Mouse (Mus musculus) MEL (cell line): ENCODE data around the gene Ptpn20. TPM values are rescaled to one million over a fixed set of nuclear protein-coding genes. Genes with fewer than 3 reads are reported as not detected.

Experiments
- DNase-seq: peaks from one replicate; pipeline ENCODE4 v3.0.0; 2011; ENCODE audit warnings: low read depth, low spot score
- H3K27ac ChIP-seq: 2 replicates; pipeline ENCODE4 v1.5.1; 2012; ENCODE audit warnings: low read depth, mild to moderate bottlenecking, control low read depth, low read length, moderate library complexity; ENCODE audit not compliant: control insufficient read depth
- H3K27me3 ChIP-seq, 2 experiments: fragments of 150-350 bp in 1 of 2; sonication (generic) in 1 of 2; 2 replicates each; pipeline ENCODE4 v1.6.1; 2012; ENCODE audit warnings: low read length in 2 of 2, mild to moderate bottlenecking in 2 of 2, improper control_type of control experiment in 1 of 2, moderate library complexity in 1 of 2; ENCODE audit not compliant: insufficient read depth in 2 of 2, control insufficient read depth in 1 of 2
- H3K36me3 ChIP-seq, 2 experiments: 2 replicates each; pipeline ENCODE4 v1.6.1; 2012 to 2014; ENCODE audit warnings: low read length in 2 of 2, improper control_type of control experiment in 1 of 2, inconsistent platforms in 1 of 2, mild to moderate bottlenecking in 1 of 2; ENCODE audit not compliant: insufficient read depth in 2 of 2, control insufficient read depth in 1 of 2
- H3K4me1 ChIP-seq, 2 experiments: fragments of 150-350 bp in 1 of 2; sonication (generic) in 1 of 2; 2 replicates each; pipeline ENCODE4 v1.6.1; 2012; ENCODE audit warnings: low read length in 2 of 2, improper control_type of control experiment in 1 of 2, mild to moderate bottlenecking in 1 of 2; ENCODE audit not compliant: insufficient read depth in 2 of 2, control insufficient read depth in 1 of 2
- H3K4me3 ChIP-seq, 2 experiments: fragments of 150-350 bp in 1 of 2; sonication (generic) in 1 of 2; 2 replicates each; pipeline ENCODE4 v1.5.1; 2012; ENCODE audit warnings: low read depth in 2 of 2, low read length in 2 of 2, mild to moderate bottlenecking in 2 of 2, moderate library complexity in 2 of 2, control low read depth in 1 of 2, improper control_type of control experiment in 1 of 2; ENCODE audit not compliant: control insufficient read depth in 1 of 2, insufficient read depth in 1 of 2
- H3K79me2 ChIP-seq: 2 replicates; pipeline ENCODE4 v1.6.1; 2012; ENCODE audit warnings: mild to moderate bottlenecking, low read length, moderate library complexity; ENCODE audit not compliant: control insufficient read depth, poor library complexity, insufficient read depth
- H3K9ac ChIP-seq: 2 replicates; pipeline ENCODE4 v1.6.1; 2012; ENCODE audit warnings: low read depth, mild to moderate bottlenecking, control low read depth, low read length, moderate library complexity; ENCODE audit not compliant: control insufficient read depth, poor library complexity, severe bottlenecking
- H3K9me3 ChIP-seq: fragments of 150-350 bp; sonication (generic); replicated peaks from 2 replicates; pipeline ENCODE4 v1.6.1; 2012; ENCODE audit warnings: mild to moderate bottlenecking, low read length, improper control_type of control experiment, moderate library complexity; ENCODE audit not compliant: insufficient read depth
- CTCF ChIP-seq, 3 experiments: IDR thresholded peaks in 2 of 3; conservative IDR thresholded peaks in 1 of 3; 2 replicates each; pipeline ENCODE4 v1.5.1; 2011 to 2012; ENCODE audit warnings: low read length in 3 of 3, low read depth in 2 of 3, mild to moderate bottlenecking in 2 of 3, improper control_type of control experiment in 1 of 3, inconsistent platforms in 1 of 3, mixed read lengths in 1 of 3, moderate library complexity in 1 of 3; ENCODE audit not compliant: control insufficient read depth in 1 of 3, insufficient read depth in 1 of 3, poor library complexity in 1 of 3, severe bottlenecking in 1 of 3
- EP300 ChIP-seq, 2 experiments: IDR thresholded peaks; 2 replicates each; pipeline ENCODE4 v1.6.1; 2011; ENCODE audit warnings: improper control_type of control experiment in 2 of 2, low read length in 2 of 2, low read depth in 1 of 2, mild to moderate bottlenecking in 1 of 2
- GABPA ChIP-seq: IDR thresholded peaks from 2 replicates; pipeline ENCODE4 v1.6.1; 2012; ENCODE audit warnings: low read depth, mild to moderate bottlenecking, inconsistent platforms, low read length, improper control_type of control experiment, moderate library complexity
- KAT2A ChIP-seq: conservative IDR thresholded peaks from 2 replicates; pipeline ENCODE4 v1.6.1; 2012; ENCODE audit warnings: low read depth, low read length, improper control_type of control experiment, inconsistent platforms
- MEF2A ChIP-seq: IDR thresholded peaks from 2 replicates; pipeline ENCODE4 v1.6.1; 2014; ENCODE audit warnings: low read depth, mild to moderate bottlenecking, inconsistent platforms, low read length, improper control_type of control experiment; ENCODE audit not compliant: poor library complexity, insufficient replicate concordance, severe bottlenecking; ENCODE audit errors: extremely low read depth
- MYC ChIP-seq: IDR thresholded peaks from 2 replicates; pipeline ENCODE4 v1.6.1; 2011; ENCODE audit warnings: low read depth, mild to moderate bottlenecking, low read length, improper control_type of control experiment, moderate library complexity
- POLR2A ChIP-seq, 2 experiments: IDR thresholded peaks; 2 replicates each; pipeline ENCODE4 v1.6.1; 2011 to 2012; ENCODE audit warnings: low read length in 2 of 2, mild to moderate bottlenecking in 2 of 2, control low read depth in 1 of 2, improper control_type of control experiment in 1 of 2, low read depth in 1 of 2, moderate library complexity in 1 of 2; ENCODE audit not compliant: control insufficient read depth in 1 of 2, insufficient read depth in 1 of 2, poor library complexity in 1 of 2
- RAD21 ChIP-seq: IDR thresholded peaks from 2 replicates; pipeline ENCODE4 v1.6.1; 2011; ENCODE audit warnings: mild to moderate bottlenecking, low read depth, low read length, improper control_type of control experiment
- SMC3 ChIP-seq: IDR thresholded peaks from 2 replicates; pipeline ENCODE4 v1.6.1; 2011; ENCODE audit warnings: low read depth, low read length, improper control_type of control experiment
- ZC3H11A ChIP-seq: IDR thresholded peaks from 2 replicates; pipeline ENCODE4 v1.6.1; 2012; ENCODE audit warnings: low read depth, mild to moderate bottlenecking, inconsistent platforms, low read length, improper control_type of control experiment
- ZNF384 ChIP-seq: IDR thresholded peaks from 2 replicates; pipeline ENCODE4 v1.6.1; 2012; ENCODE audit warnings: low read depth, mild to moderate bottlenecking, inconsistent platforms, low read length, improper control_type of control experiment
- polyA plus RNA-seq, 2 experiments: library from polyadenylated mRNA; stranded (reverse) in 1 of 2; unstranded in 1 of 2; fragments of >175 nt in 1 of 2; fragments of >200 nt in 1 of 2; gene quantifications; 2 replicates each; pipeline versions ENCODE4 v1.2.1 to v1.2.4; 2012; ENCODE audit warnings: low replicate concordance in 2 of 2, low read depth in 1 of 2; ENCODE audit not compliant: insufficient read length in 2 of 2, insufficient read depth in 1 of 2, missing spikeins in 1 of 2
- total RNA-seq: library from RNA; depleted of rRNA; stranded (reverse); fragments of 300-350 nt; gene quantifications from 2 replicates; pipeline ENCODE4 v1.2.3, GENCODE M21; 2012

Ptpn20 gene
- total and polyA plus RNA-seq, 3 experiments = not detected

DNA sequence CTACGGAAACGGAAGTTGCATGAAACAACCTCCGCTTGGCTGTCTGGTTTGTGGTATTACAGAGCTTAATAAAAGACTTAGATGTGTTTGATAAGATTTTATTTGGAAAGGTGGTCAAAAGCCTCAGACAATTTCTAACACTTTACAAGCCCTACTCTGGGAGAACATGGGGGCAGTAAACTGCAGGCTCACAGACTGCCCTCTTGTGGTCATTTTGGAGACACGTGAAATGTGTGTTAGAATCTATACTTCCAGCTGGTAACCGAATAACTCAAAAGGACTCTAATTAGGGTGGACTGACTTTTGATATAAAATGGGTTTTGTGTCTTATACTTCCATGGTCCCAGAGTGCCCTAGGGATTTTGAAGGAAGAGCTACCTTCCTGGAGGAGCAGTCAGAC lies 50.4 kb downstream of the Ptpn20 start:
- no peak overlapping the region for H3K9ac ChIP-seq
- no peaks in the 10 kb centered on the region for H3K4me1 ChIP-seq
- H3K27me3 ChIP-seq = no peaks in the 10 kb centered on the region
- H3K79me2 ChIP-seq = no peaks in the 10 kb centered on the region
- no peaks in the 10 kb centered on the region for H3K9me3 ChIP-seq
- no peak for DNase-seq
- H3K27ac ChIP-seq = no peak overlapping the region
- H3K36me3 ChIP-seq = no peaks in the 10 kb centered on the region
- no peak for TF ChIP-seq MYC
- TF ChIP-seq SMC3 = 0 out of 2 replicates have a peak, but pooled peaks have one; percentile 8
- peak; percentile 13 to 33 (median 15); a peak in 3 of 6 replicates for TF ChIP-seq CTCF (IDR thresholded peaks at IDR 0.05 in 2 of 3, conservative IDR thresholded peaks at IDR 0.05 in 1 of 3; ENCODE audit: control insufficient read depth in 1 of 3, insufficient read depth in 1 of 3, low read depth in 2 of 3, low read length in 3 of 3, poor library complexity in 1 of 3, severe bottlenecking in 1 of 3)
- H3K4me3 ChIP-seq = no peak overlapping the region

DNA sequence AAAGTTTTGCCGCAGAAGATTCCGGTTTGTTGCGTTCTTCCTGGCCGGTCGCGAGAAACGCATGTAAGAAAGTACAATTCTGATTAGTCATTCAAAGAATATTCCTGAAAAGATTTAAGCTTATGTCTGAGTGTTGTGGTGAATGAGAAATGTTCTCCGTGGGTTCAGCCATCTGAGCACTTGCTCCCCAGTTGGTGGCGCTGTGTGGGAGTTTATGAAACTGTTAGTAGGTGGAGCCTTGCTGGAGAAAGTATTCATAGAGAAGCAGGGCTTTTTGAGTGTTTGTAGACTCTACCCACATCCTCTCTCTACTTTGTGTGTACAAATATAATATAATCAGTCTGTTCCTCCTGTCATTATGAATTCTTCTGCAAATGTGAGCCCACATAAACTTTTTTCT lies 61.7 kb downstream of the Ptpn20 start:
- Histone ChIP-seq H3K36me3 (no peaks in the 10 kb centered on the region), H3K27ac (no peak overlapping the region), H3K9me3 (no peaks in the 10 kb centered on the region), H3K79me2 (no peaks in the 10 kb centered on the region), H3K4me1 (no peaks in the 10 kb centered on the region), H3K27me3 (no peaks in the 10 kb centered on the region), H3K4me3 (no peak overlapping the region), H3K9ac (no peak overlapping the region)
- TF ChIP-seq KAT2A = no peak
- TF ChIP-seq ZC3H11A = no peak
- no peak for TF ChIP-seq EP300 (IDR thresholded peaks at IDR 0.05; ENCODE audit: low read depth in 1 of 2, low read length in 2 of 2)
- no peak for TF ChIP-seq RAD21
- no peak for DNase-seq

DNA sequence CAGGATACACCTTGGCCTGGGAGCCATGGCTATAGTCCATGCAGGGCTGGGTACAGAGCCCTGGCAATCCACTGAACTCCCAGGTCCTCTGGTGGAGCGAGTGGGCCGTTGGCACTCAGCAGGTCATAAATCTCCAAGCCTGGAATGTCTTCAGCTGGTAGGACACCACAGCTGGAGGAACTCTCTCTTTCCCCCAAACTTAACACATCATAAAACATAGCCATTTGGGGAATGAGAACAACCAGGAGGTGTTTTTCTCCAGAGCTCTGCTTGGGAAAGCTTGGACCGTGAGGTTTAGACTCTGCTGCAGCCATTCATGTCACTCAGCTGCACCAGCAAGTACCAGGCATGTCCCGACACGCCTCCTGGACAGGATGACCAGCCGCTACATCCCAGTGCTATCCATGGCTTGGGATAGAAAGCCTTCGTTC lies 68.5 kb downstream of the Ptpn20 start:
- DNase-seq = no peak
- Histone ChIP-seq H3K79me2 (no peaks in the 10 kb centered on the region), H3K9me3 (no peaks in the 10 kb centered on the region), H3K4me3 (no peak overlapping the region), H3K36me3 (no peaks in the 10 kb centered on the region), H3K27me3 (no peaks in the 10 kb centered on the region), H3K4me1 (no peaks in the 10 kb centered on the region), H3K9ac (no peak overlapping the region), H3K27ac (no peak overlapping the region)
- TF ChIP-seq GABPA = no peak
- no peak for TF ChIP-seq ZNF384
- TF ChIP-seq MEF2A = no peak
- TF ChIP-seq POLR2A (IDR thresholded peaks at IDR 0.05; ENCODE audit: control insufficient read depth in 1 of 2, insufficient read depth in 1 of 2, low read depth in 1 of 2, low read length in 2 of 2, poor library complexity in 1 of 2) = no peak
